Mouse (Mus musculus) embryonic fibroblast, embryonic 13.5 days (primary cell): ENCODE data around the gene Gm20388. TPM values are rescaled to one million over a fixed set of nuclear protein-coding genes. Genes with fewer than 3 reads are reported as not detected.

Source experiments
- H3K27ac ChIP-seq: 2 replicates; pipeline ENCODE4 v1.5.1; 2012; ENCODE audit warnings: low read length, control low read depth, inconsistent platforms; ENCODE audit not compliant: insufficient read depth
- H3K4me1 ChIP-seq: 2 replicates; pipeline ENCODE4 v1.6.1; 2011; ENCODE audit warnings: low read length; ENCODE audit not compliant: control insufficient read depth, insufficient read depth
- H3K4me3 ChIP-seq: 2 replicates; pipeline ENCODE4 v1.5.1; 2011; ENCODE audit warnings: mild to moderate bottlenecking, control low read depth, low read length; ENCODE audit not compliant: insufficient read depth
- CTCF ChIP-seq: IDR thresholded peaks from 2 replicates; pipeline ENCODE4 v1.5.1; 2011; ENCODE audit warnings: mild to moderate bottlenecking, control low read depth, low read length, moderate library complexity, borderline replicate concordance; ENCODE audit not compliant: insufficient read depth
- POLR2A ChIP-seq: IDR thresholded peaks from 2 replicates; pipeline ENCODE4 v1.6.1; 2011; ENCODE audit warnings: low read depth, mild to moderate bottlenecking, control low read depth, low read length, moderate library complexity
- polyA plus RNA-seq: library from polyadenylated mRNA; stranded (reverse); fragments of >200 nt; gene quantifications from 2 replicates; pipeline ENCODE4 v1.2.4, GENCODE M21; 2011; ENCODE audit warnings: low read depth; ENCODE audit not compliant: missing spikeins, insufficient read length

Gene Gm20388
- polyA plus RNA-seq, 1 experiment = 82.8 TPM

GRCm38 (mm10) chr8:121319491-121319890 is 1408.8 kb downstream of the Gm20388 start:
- no peaks in the 10 kb centered on the region; the same call in 1 of the 2 replicates for H3K4me1 ChIP-seq
- TF ChIP-seq POLR2A (no peak), CTCF (no peak)
- H3K27ac ChIP-seq = no peak overlapping the region
- no peak overlapping the region for H3K4me3 ChIP-seq

DNA sequence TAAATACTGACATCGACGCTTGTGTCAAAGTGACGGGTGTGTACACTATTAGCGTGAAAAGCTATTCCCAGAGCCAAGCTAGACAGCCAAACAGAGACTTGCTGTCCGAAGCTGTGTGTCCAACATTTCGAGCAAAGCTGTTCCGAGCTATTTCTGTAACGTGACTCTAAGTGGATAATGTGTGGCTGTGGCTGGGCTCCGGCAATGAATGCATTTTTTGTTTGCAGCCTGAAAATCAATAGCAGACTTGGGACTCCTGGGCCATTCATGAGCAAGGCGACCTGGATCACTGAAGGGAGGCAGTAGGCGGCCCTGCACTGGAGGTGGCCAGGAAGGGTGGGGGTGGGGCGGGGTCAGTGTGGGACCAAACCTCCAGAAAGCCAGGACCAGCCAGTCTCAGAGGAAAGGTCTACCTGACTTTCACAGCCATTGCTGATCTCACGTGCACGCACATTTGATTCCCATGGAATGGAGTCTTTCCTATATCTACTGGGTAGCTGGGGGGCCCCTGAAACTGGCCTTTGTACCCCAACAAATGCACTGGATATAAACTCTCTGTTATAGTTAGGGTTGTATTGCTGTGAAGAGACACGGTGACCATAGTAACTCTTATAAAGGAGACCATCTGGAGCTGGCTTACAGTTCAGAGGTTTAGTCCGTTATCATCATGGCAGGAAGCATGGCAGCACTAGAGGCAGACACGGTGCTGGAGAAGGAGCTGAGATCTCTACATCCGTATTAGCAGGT is 1415.7 kb downstream of the Gm20388 start:
- H3K4me3 ChIP-seq = no peak overlapping the region
- TF ChIP-seq POLR2A = no peak
- TF ChIP-seq CTCF = no peak
- H3K4me1 ChIP-seq = no peaks in the 10 kb centered on the region
- no peak overlapping the region for H3K27ac ChIP-seq

DNA sequence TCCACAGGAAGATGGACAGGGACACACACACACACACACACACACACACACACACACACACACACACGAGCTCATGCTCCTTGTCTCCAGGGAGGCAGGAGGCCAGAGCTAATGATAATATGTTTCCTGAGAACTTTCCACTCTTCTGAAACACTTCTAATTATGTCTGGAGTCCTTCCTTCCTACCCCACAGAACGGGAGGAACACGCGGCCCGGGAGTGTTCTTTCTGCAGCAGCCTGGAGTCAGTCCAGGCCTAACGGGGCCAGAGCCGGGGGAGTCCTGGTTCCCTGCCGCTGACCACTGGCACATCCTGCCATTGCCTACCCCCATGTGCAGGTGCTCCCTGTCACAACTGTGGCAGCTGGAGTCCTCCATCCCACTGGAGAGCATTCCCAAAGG is 1421.8 kb downstream of the Gm20388 start:
- Histone ChIP-seq H3K4me1 (no peaks in the 10 kb centered on the region), H3K27ac (no peak overlapping the region), H3K4me3 (no peak overlapping the region)
- TF ChIP-seq POLR2A (no peak), CTCF (no peak)

DNA sequence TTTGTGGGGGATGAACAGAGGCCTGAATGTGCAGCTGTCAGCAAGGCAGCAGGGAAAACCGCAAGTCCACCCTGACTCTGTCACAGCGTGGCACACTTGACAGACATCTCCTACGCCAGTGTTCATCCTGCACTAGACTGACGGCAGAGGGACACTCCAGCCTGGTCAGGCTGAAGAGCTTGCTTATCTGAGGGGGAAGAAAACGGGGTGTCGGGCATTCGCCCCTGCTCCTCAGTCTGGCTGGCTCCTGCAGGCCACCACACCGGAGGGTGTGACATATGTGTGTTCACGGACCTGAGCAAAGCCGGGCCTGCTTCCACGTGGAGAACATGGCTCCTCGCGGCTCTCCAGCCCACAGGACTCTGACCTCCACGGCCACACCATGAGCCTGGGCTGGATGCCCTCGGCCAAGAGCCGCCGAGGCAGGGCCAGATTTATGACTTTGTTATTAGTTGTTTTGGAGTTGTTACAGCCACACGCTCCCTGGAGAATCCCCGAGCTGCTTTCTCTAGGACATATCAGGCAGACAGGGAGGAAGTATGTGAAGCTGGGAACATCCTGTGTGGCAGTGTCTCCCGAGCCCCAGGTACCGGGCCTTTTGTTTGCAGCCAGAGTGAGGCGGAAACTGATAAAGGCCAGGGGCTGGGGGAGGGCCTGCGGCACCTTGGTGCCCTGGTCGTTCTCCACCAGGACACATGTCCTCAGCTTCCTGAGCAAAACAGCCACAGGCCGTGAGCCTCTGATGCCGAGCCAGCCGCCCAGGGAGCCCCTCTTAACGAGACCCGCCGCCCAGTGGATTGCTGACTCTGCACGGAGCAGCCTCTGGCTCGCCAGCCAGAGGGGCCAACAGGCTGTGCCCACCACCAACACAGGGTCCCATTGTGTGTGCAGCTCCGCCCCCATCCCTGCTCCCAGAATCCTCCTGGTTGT is 1424.1 kb downstream of the Gm20388 start:
- Histone ChIP-seq H3K27ac (no peak overlapping the region), H3K4me1 (no peaks in the 10 kb centered on the region), H3K4me3 (no peak overlapping the region)
- TF ChIP-seq POLR2A = no peak
- no peak for TF ChIP-seq CTCF

DNA sequence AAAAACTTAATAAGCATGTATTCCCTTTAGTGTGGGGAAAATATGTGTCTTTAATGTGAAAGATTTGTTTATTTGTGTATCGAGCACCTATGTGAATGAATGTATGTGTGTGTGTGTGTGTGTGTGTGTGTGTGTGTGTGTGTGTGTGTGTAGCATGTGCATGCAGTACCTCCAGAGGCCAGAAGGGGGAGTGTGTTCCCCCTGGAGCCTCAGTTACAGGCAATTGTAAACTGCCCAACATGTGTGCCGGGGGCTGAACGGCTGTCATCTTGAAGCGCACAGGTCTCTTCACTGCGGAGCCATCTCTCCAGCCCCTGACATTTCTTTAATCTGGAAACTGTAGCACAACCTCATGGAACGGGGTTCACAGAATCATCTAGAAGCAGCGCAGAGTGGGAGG is 1425.0 kb downstream of the Gm20388 start:
- no peaks in the 10 kb centered on the region for H3K4me1 ChIP-seq
- H3K4me3 ChIP-seq = no peak overlapping the region
- TF ChIP-seq POLR2A (no peak), CTCF (no peak)
- no peak overlapping the region for H3K27ac ChIP-seq

DNA sequence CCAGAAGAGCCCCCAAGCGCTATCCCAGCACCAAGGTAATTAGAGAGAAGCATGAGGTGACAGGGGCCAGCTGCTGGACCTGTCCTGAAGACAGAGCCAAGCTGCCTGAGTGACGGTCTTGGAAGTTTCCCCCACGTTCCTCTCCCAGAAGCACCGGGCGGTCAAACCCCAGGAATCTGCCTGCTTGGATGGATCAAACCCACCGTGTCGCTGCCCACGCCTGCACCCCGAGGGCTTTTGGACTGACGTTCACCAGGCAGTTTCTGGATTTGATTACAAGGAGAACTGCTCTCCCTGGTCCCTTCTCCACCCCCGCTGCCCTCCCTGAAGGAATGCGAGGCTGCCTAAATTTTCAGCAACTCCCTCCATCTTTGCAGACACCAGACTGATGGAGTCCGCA is 1432.3 kb downstream of the Gm20388 start:
- no peak overlapping the region for H3K4me3 ChIP-seq
- no peaks in the 10 kb centered on the region for H3K4me1 ChIP-seq
- H3K27ac ChIP-seq = no peak overlapping the region
- TF ChIP-seq CTCF = no peak

DNA sequence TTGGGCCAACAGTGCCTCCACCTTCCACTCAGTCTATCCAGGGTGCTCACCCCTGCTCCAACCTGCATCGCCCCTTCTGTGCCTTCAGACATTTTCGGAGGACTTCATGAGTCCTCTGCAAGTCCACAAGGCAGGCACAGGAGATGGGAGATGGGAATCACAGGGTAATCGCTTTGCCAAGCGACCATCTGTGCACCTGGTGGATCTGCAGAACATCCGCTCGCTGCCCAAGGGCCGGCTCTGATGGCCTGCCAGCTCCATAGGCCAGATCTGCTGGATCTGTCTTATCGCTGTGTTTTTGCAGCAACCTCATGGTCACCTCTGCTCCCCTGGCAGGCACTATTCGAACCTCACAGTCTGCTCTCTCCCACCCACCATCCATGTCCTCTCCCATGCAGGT is 1433.8 kb downstream of the Gm20388 start:
- Histone ChIP-seq H3K27ac (no peak overlapping the region), H3K4me1 (no peaks in the 10 kb centered on the region), H3K4me3 (no peak overlapping the region)
- TF ChIP-seq POLR2A (no peak), CTCF (no peak)

DNA sequence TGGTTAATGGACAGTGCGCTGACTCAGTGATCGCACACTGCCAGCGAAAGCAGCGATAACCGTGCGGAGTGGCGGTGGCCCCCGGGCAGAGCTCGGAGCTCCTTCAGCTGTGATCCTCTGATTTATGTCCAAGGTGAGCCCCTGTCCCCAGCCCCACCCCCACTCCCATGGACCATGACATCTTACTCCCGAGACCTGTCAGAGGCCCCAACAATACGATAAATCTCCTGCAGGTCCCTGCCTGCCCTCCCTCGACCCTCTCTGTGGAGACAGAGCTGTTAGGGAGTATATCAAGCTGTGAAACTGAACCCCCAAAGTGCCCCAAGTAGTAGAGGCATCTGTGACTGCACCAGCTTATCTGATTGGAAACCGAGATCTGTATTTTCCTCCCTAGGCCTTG is 1435.5 kb downstream of the Gm20388 start:
- Histone ChIP-seq H3K4me3 (no peak overlapping the region), H3K27ac (no peak overlapping the region), H3K4me1 (no peaks in the 10 kb centered on the region)
- no peak for TF ChIP-seq POLR2A
- TF ChIP-seq CTCF = no peak

- Histone ChIP-seq H3K27ac (no peak overlapping the region), H3K4me1 (no peaks in the 10 kb centered on the region), H3K4me3 (no peak overlapping the region)
- no peak for TF ChIP-seq POLR2A
- TF ChIP-seq CTCF = no peak
These were observed 1436.2 kb downstream of the Gm20388 start for GRCm38 (mm10) chr8:121346862-121347261.

DNA sequence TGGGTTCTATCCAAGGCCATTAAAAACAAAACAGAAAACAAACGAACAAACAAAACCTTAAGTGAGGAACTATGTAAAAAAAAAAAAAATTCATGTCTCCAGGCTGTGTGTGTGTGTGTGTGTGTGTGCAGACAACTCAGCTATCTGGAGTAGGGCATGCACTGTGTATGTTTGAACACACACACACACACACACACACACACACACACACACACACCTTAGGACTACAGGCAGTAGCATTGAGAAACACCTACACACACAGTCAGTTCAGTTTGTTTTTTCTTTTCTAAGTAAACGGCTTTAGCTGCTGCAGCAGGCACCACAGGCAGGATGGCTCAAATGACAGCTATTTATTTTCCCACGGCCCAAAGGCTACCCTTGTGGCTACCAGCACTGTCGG is 1438.4 kb downstream of the Gm20388 start:
- Histone ChIP-seq H3K27ac (no peak overlapping the region), H3K4me3 (no peak overlapping the region), H3K4me1 (no peaks in the 10 kb centered on the region)
- TF ChIP-seq POLR2A = no peak
- TF ChIP-seq CTCF = no peak

GRCm38 (mm10) chr8:121350803-121351202 is 1440.2 kb downstream of the Gm20388 start:
- TF ChIP-seq CTCF = no peak
- no peak for TF ChIP-seq POLR2A
- H3K27ac ChIP-seq = no peak overlapping the region
- no peaks in the 10 kb centered on the region for H3K4me1 ChIP-seq
- no peak overlapping the region for H3K4me3 ChIP-seq
